Mouse (Mus musculus): ENCODE results near the gene Gpr15. TPM values are rescaled to one million over a fixed set of nuclear protein-coding genes. Genes with fewer than 3 reads are reported as not detected.

Gpr15 gene
- polyA plus RNA-seq, 1 experiment from 2014 or later = not detected

- DNase-seq (ENCODE audit: low spot score) = no peak
- 92% methylated on average over 4 of the region's 4 CpGs for WGBS
- no peaks in the 10 kb centered on the region for H3K9me3 ChIP-seq (replicated peaks; ENCODE audit: control insufficient read depth, low read length)
These were observed 11.5 kb downstream of the Gpr15 start for GRCm38 (mm10) chr16:58707276-58707905.

DNA sequence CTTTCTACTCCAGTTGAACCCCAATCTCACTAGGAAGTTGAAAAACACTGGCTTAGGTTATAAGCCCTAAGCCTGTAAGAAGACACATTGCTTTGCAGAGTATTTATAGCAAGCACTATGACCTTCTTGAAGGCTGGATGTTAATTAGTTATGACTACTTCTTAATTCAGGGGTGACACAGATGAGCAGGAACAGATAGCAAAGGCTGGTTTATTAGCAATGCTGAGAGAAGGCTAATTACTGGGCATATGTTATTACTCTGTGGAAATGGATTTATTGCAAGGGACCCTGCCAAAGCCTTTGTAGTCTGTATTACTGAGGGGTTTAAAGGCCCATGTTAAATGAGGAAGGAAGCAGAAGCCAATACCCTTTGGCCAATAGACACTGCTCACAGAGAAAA, 13.9 kb downstream of the Gpr15 start:
- no peak overlapping the region for H3K4me3 ChIP-seq (ENCODE audit: low read depth, low read length)
- no peak overlapping the region for H3K4me2 ChIP-seq (ENCODE audit: low read length)
- DNase-seq (ENCODE audit: low spot score) (no peak), ATAC-seq (no peak)
- no peaks in the 10 kb centered on the region for H3K36me3 ChIP-seq (ENCODE audit: control insufficient read depth, insufficient read depth, low read length)
- no peak overlapping the region for H3K27ac ChIP-seq (ENCODE audit: low read depth, low read length)
- H3K9me3 ChIP-seq (replicated peaks; ENCODE audit: control insufficient read depth, low read length) = no peaks in the 10 kb centered on the region
- no peak overlapping the region for H3K9ac ChIP-seq (ENCODE audit: low read length)
- H3K4me1 ChIP-seq (ENCODE audit: control insufficient read depth, insufficient read depth, low read length) = no peaks in the 10 kb centered on the region
- no peaks in the 10 kb centered on the region for H3K27me3 ChIP-seq (replicated peaks; ENCODE audit: control insufficient read depth, insufficient read depth, low read length)

More at GRCm38 (mm10) chr16:58707276-58707905, 11.5 kb downstream of the Gpr15 start:
- no peaks in the 10 kb centered on the region for H3K36me3 ChIP-seq (ENCODE audit: control insufficient read depth, insufficient read depth, low read length)
- no peaks in the 10 kb centered on the region for H3K27me3 ChIP-seq (replicated peaks; ENCODE audit: control insufficient read depth, insufficient read depth, low read length)
- no peaks in the 10 kb centered on the region for H3K4me1 ChIP-seq (ENCODE audit: control insufficient read depth, insufficient read depth, low read length)
- H3K9ac ChIP-seq (ENCODE audit: low read length) = no peak overlapping the region
- ATAC-seq = no peak
- no peak overlapping the region for H3K27ac ChIP-seq (ENCODE audit: low read depth, low read length)
- H3K4me2 ChIP-seq (ENCODE audit: low read length) = no peak overlapping the region
- H3K4me3 ChIP-seq (ENCODE audit: low read depth, low read length) = no peak overlapping the region

- H3K9me3 ChIP-seq (replicated peaks; ENCODE audit: control insufficient read depth, low read length) = no peaks in the 10 kb centered on the region
- 57% methylated on average over 10 of the region's 10 CpGs for WGBS
- ATAC-seq = no peak
- no peak overlapping the region for H3K4me2 ChIP-seq (ENCODE audit: low read length)
- DNase-seq (ENCODE audit: low spot score) = no peak
- no peak overlapping the region for H3K9ac ChIP-seq (ENCODE audit: low read length)
- H3K27me3 ChIP-seq (replicated peaks; ENCODE audit: control insufficient read depth, insufficient read depth, low read length) = no peaks in the 10 kb centered on the region
- no peak overlapping the region for H3K4me3 ChIP-seq (ENCODE audit: low read depth, low read length)
- no peaks in the 10 kb centered on the region for H3K36me3 ChIP-seq (ENCODE audit: control insufficient read depth, insufficient read depth, low read length)
- H3K4me1 ChIP-seq (ENCODE audit: control insufficient read depth, insufficient read depth, low read length) = no peaks in the 10 kb centered on the region
- H3K27ac ChIP-seq (ENCODE audit: low read depth, low read length) = no peak overlapping the region
These were observed 15.3 kb downstream of the Gpr15 start for GRCm38 (mm10) chr16:58703382-58704124.

GRCm38 (mm10) chr16:58702329-58702932, 16.4 kb downstream of the Gpr15 start:
- Histone ChIP-seq H3K4me2 (ENCODE audit: low read length) (no peak overlapping the region), H3K4me1 (ENCODE audit: control insufficient read depth, insufficient read depth, low read length) (no peaks in the 10 kb centered on the region), H3K27ac (ENCODE audit: low read depth, low read length) (no peak overlapping the region), H3K36me3 (ENCODE audit: control insufficient read depth, insufficient read depth, low read length) (no peaks in the 10 kb centered on the region), H3K9me3 (replicated peaks; ENCODE audit: control insufficient read depth, low read length) (no peaks in the 10 kb centered on the region), H3K9ac (ENCODE audit: low read length) (no peak overlapping the region), H3K4me3 (ENCODE audit: low read depth, low read length) (no peak overlapping the region), H3K27me3 (replicated peaks; ENCODE audit: control insufficient read depth, insufficient read depth, low read length) (no peaks in the 10 kb centered on the region)
- DNase-seq (ENCODE audit: low spot score) = no peak
- WGBS = 85% methylated on average over 10 of the region's 10 CpGs
- ATAC-seq = no peak

DNA sequence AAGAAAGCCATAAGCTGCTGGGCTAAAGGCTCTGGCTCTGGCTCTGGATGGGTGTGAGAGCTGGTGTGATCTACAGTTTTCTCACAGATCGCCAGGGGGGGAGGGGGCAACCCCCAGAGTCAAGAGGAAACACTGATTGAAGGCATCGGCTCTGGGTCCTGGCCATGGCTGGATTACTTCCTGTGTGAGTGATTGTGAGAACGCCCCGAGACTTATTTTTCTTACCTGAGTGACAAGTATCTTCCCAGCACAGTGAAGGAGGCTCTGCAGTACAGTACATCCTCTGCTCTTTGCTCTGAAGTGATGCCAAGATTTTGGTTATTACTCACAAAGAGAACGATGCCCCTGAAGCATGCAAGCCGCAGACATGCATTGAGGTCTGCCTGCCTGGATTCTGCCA, 17.1 kb downstream of the Gpr15 start:
- Histone ChIP-seq H3K4me2 (ENCODE audit: low read length) (no peak overlapping the region), H3K36me3 (ENCODE audit: control insufficient read depth, insufficient read depth, low read length) (no peaks in the 10 kb centered on the region), H3K27ac (ENCODE audit: low read depth, low read length) (no peak overlapping the region), H3K9me3 (replicated peaks; ENCODE audit: control insufficient read depth, low read length) (no peaks in the 10 kb centered on the region), H3K9ac (ENCODE audit: low read length) (no peak overlapping the region), H3K27me3 (replicated peaks; ENCODE audit: control insufficient read depth, insufficient read depth, low read length) (no peaks in the 10 kb centered on the region), H3K4me3 (ENCODE audit: low read depth, low read length) (no peak overlapping the region), H3K4me1 (ENCODE audit: control insufficient read depth, insufficient read depth, low read length) (no peaks in the 10 kb centered on the region)
- DNase-seq (ENCODE audit: low spot score) (no peak), ATAC-seq (no peak)
- 86% methylated on average over 6 of the region's 6 CpGs for WGBS

DNA sequence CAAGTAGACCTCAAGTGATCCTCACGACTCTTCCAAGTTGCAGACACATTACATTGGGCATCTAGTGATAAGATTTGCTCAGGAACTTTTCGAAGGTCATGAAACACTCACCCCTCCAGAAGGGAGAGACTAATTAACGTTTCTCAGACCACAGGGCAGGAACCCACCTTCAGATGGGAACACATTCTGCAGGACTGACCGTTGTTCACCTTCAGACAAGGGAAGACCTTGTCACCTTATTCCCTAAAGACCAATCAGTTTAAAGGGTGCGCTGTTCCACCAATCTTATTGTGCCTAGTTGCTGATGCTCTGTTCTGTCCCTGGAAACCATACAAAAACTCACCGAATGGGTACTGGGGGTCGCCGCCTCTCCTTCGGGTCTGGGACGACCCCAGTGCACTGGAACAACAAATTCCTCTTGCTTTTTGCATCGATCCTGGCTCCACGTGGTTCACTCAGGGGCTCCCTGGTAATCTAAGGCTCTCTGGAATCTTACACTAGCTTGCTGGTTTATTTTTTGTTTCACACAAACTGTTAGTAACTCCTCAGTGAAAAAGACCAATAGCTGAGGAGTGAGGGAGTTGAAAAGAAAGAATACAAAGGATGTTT, 17.9 kb downstream of the Gpr15 start:
- Histone ChIP-seq H3K36me3 (ENCODE audit: control insufficient read depth, insufficient read depth, low read length) (no peaks in the 10 kb centered on the region), H3K4me3 (ENCODE audit: low read depth, low read length) (no peak overlapping the region), H3K9ac (ENCODE audit: low read length) (no peak overlapping the region), H3K4me2 (ENCODE audit: low read length) (no peak overlapping the region), H3K27ac (ENCODE audit: low read depth, low read length) (no peak overlapping the region), H3K4me1 (ENCODE audit: control insufficient read depth, insufficient read depth, low read length) (no peaks in the 10 kb centered on the region), H3K9me3 (replicated peaks; ENCODE audit: control insufficient read depth, low read length) (no peaks in the 10 kb centered on the region), H3K27me3 (replicated peaks; ENCODE audit: control insufficient read depth, insufficient read depth, low read length) (no peaks in the 10 kb centered on the region)
- ATAC-seq (no peak), DNase-seq (ENCODE audit: low spot score) (no peak)
- WGBS = 88% methylated on average over 12 of the region's 12 CpGs

DNA sequence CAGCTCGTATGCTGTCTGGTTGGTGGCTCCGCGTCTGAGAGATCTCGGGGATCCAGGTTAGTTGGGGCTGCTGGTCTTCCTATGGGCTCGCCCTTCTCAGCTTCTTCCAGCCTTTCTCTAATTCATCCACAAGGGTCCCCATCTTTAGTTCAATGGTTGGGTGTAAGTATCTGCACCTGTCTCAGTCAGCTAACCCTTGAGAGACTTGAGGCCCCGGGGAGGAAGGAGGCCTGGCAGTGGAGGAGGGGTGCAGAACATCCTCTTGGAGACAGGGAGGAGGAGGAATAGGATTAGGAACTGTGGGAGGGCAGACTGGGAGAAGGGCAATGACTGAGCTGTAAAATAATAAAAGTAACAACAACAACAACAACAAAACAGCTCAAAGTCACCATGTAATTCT, 18.7 kb downstream of the Gpr15 start:
- H3K36me3 ChIP-seq (ENCODE audit: control insufficient read depth, insufficient read depth, low read length) = no peaks in the 10 kb centered on the region
- WGBS = 77% methylated on average over 6 of the region's 6 CpGs
- no peaks in the 10 kb centered on the region for H3K27me3 ChIP-seq (replicated peaks; ENCODE audit: control insufficient read depth, insufficient read depth, low read length)
- ATAC-seq (no peak), DNase-seq (ENCODE audit: low spot score) (no peak)
- no peak overlapping the region for H3K27ac ChIP-seq (ENCODE audit: low read depth, low read length)
- no peaks in the 10 kb centered on the region for H3K4me1 ChIP-seq (ENCODE audit: control insufficient read depth, insufficient read depth, low read length)
- no peak overlapping the region for H3K4me2 ChIP-seq (ENCODE audit: low read length)
- H3K4me3 ChIP-seq (ENCODE audit: low read depth, low read length) = no peak overlapping the region
- no peak overlapping the region for H3K9ac ChIP-seq (ENCODE audit: low read length)
- no peaks in the 10 kb centered on the region for H3K9me3 ChIP-seq (replicated peaks; ENCODE audit: control insufficient read depth, low read length)

DNA sequence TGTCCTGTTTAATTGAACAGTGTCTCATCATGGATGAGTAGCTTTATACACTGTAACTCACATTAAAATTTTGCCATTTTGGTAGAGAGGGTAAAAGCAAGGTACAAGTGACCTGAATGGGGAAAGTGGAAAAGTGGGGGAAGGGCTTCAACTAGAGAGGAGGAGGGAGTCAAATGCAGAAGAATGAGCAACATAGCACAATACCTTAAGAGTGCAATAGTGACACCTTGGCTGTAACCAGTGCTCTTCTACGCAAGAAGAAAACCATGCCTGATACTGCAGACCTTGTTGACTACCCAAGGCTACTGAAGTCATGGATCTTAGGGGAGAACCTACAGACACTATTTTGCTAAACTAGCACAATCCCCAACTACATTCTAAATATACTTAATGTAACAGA, 21.6 kb downstream of the Gpr15 start:
- WGBS = 100% methylated on average over 1 of the region's 1 CpGs

DNA sequence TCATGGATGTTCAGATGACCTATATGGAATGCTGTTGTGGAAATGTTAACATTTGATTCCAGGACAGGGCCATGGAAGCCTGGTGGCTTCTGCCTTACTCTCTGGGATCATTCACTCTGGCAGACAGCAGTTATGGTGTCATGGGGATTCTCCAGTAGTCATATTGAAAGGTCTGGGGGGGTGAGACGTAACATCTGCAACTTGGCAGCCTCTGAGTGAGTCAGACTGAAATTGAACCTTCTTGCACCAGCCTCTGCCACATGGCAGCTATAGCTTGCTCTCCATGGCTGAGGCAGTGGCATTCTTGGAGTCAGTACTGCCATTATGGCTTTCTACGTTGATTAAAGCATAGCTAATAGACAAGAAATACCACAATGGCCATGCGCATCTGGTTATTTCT, 22.1 kb downstream of the Gpr15 start:
- ATAC-seq (no peak), DNase-seq (ENCODE audit: low spot score) (no peak)
- H3K4me3 ChIP-seq (ENCODE audit: low read depth, low read length) = no peak overlapping the region
- no peaks in the 10 kb centered on the region for H3K4me1 ChIP-seq (ENCODE audit: control insufficient read depth, insufficient read depth, low read length)
- no peaks in the 10 kb centered on the region for H3K27me3 ChIP-seq (replicated peaks; ENCODE audit: control insufficient read depth, insufficient read depth, low read length)
- no peak overlapping the region for H3K9ac ChIP-seq (ENCODE audit: low read length)
- no peaks in the 10 kb centered on the region for H3K9me3 ChIP-seq (replicated peaks; ENCODE audit: control insufficient read depth, low read length)
- H3K4me2 ChIP-seq (ENCODE audit: low read length) = no peak overlapping the region
- WGBS = 87% methylated on average over 3 of the region's 3 CpGs
- no peak overlapping the region for H3K27ac ChIP-seq (ENCODE audit: low read depth, low read length)
- no peaks in the 10 kb centered on the region for H3K36me3 ChIP-seq (ENCODE audit: control insufficient read depth, insufficient read depth, low read length)

More for the DNA sequence above, 21.6 kb downstream of the Gpr15 start:
- DNase-seq (ENCODE audit: low spot score) (no peak), ATAC-seq (no peak)
- Histone ChIP-seq H3K4me3 (ENCODE audit: low read depth, low read length) (no peak overlapping the region), H3K27me3 (replicated peaks; ENCODE audit: control insufficient read depth, insufficient read depth, low read length) (no peaks in the 10 kb centered on the region), H3K4me1 (ENCODE audit: control insufficient read depth, insufficient read depth, low read length) (no peaks in the 10 kb centered on the region), H3K27ac (ENCODE audit: low read depth, low read length) (no peak overlapping the region), H3K9ac (ENCODE audit: low read length) (no peak overlapping the region), H3K36me3 (ENCODE audit: control insufficient read depth, insufficient read depth, low read length) (no peaks in the 10 kb centered on the region), H3K9me3 (replicated peaks; ENCODE audit: control insufficient read depth, low read length) (no peaks in the 10 kb centered on the region), H3K4me2 (ENCODE audit: low read length) (no peak overlapping the region)

All from forebrain, embryonic 14.5 days (tissue).